Mouse (Mus musculus): ENCODE results near the gene Dock10. TPM values are rescaled to one million over a fixed set of nuclear protein-coding genes. Genes with fewer than 3 reads are reported as not detected.
A peak's percentile ranks its signal among the peaks of the same experiment; 100 is the strongest.

The Dock10 gene
- total RNA-seq, 2 experiments from 2014 or later = 98.7 to 103 TPM

- no peak for DNase-seq (ENCODE audit: low spot score in 2 of 2)
- Histone ChIP-seq H3K27ac (peak overlapping the region; percentile 0; the same call in 1 of the 2 replicates), H3K4me3 (no peak overlapping the region)
- no peak for TF ChIP-seq CTCF (conservative IDR thresholded peaks at IDR 0.05)
These were observed 144.8 kb downstream of the Dock10 start for GRCm38 (mm10) chr1:80613395-80614011.

- no peak overlapping the region for H3K4me3 ChIP-seq
- H3K27ac ChIP-seq = no peak overlapping the region
- DNase-seq (ENCODE audit: low spot score in 2 of 2) = no peak
- TF ChIP-seq CTCF (conservative IDR thresholded peaks at IDR 0.05) = no peak
These were observed 150.8 kb downstream of the Dock10 start for GRCm38 (mm10) chr1:80607546-80607945.

- peak in 1 of 2 experiments; percentile 49 for DNase-seq (ENCODE audit: low spot score in 2 of 2)
- Histone ChIP-seq H3K27ac (peak overlapping the region; percentile 69), H3K4me3 (no peak overlapping the region)
- TF ChIP-seq CTCF (conservative IDR thresholded peaks at IDR 0.05) = no peak
These were observed 152.1 kb downstream of the Dock10 start for GRCm38 (mm10) chr1:80606131-80606754.

- TF ChIP-seq CTCF (conservative IDR thresholded peaks at IDR 0.05) = no peak
These were observed 154.0 kb downstream of the Dock10 start for GRCm38 (mm10) chr1:80604332-80604731.

GRCm38 (mm10) chr1:80603081-80603480, 155.2 kb downstream of the Dock10 start:
- peak overlapping the region; percentile 80 for H3K27ac ChIP-seq
- peak in 1 of 2 experiments; percentile 40 for DNase-seq (ENCODE audit: low spot score in 2 of 2)
- no peak overlapping the region for H3K4me3 ChIP-seq
- TF ChIP-seq CTCF (conservative IDR thresholded peaks at IDR 0.05) = no peak

More at GRCm38 (mm10) chr1:80604332-80604731, 154.0 kb downstream of the Dock10 start:
- H3K27ac ChIP-seq = peak overlapping the region; percentile 80
- no peak for DNase-seq (ENCODE audit: low spot score in 2 of 2)
- H3K4me3 ChIP-seq = no peak overlapping the region

- DNase-seq (ENCODE audit: low spot score in 2 of 2) = peak; percentile 23 to 33
- TF ChIP-seq CTCF (conservative IDR thresholded peaks at IDR 0.05) = no peak
- peak overlapping the region; percentile 62; the same call in 1 of the 2 replicates for H3K27ac ChIP-seq
- no peak overlapping the region for H3K4me3 ChIP-seq
These were observed 175.0 kb downstream of the Dock10 start for GRCm38 (mm10) chr1:80583281-80583680.

- Histone ChIP-seq H3K4me3 (no peak overlapping the region), H3K27ac (peak overlapping the region; percentile 81)
- DNase-seq (ENCODE audit: low spot score in 2 of 2) = peak; percentile 67 to 74
- TF ChIP-seq CTCF (conservative IDR thresholded peaks at IDR 0.05) = no peak
These were observed 176.1 kb downstream of the Dock10 start for GRCm38 (mm10) chr1:80582186-80582585.

GRCm38 (mm10) chr1:80576898-80577297, 181.4 kb downstream of the Dock10 start:
- H3K27ac ChIP-seq = no peak overlapping the region
- TF ChIP-seq CTCF (conservative IDR thresholded peaks at IDR 0.05) = peak; percentile 62
- peak in 1 of 2 experiments; percentile 18 for DNase-seq (ENCODE audit: low spot score in 2 of 2)
- no peak overlapping the region for H3K4me3 ChIP-seq

- Histone ChIP-seq H3K4me3 (no peak overlapping the region), H3K27ac (no peak overlapping the region)
- no peak for DNase-seq (ENCODE audit: low spot score in 2 of 2)
- TF ChIP-seq CTCF (conservative IDR thresholded peaks at IDR 0.05) = no peak
These were observed 201.9 kb downstream of the Dock10 start for GRCm38 (mm10) chr1:80556446-80556845.

- H3K4me3 ChIP-seq = no peak overlapping the region
- no peak for DNase-seq (ENCODE audit: low spot score in 2 of 2)
- no peak overlapping the region for H3K27ac ChIP-seq
- no peak for TF ChIP-seq CTCF (conservative IDR thresholded peaks at IDR 0.05)
These were observed 216.8 kb downstream of the Dock10 start for GRCm38 (mm10) chr1:80541522-80541921.

- TF ChIP-seq CTCF (conservative IDR thresholded peaks at IDR 0.05) = peak; percentile 75
- Histone ChIP-seq H3K27ac (no peak overlapping the region), H3K4me3 (no peak overlapping the region)
- no peak for DNase-seq (ENCODE audit: low spot score in 2 of 2)
These were observed 236.1 kb downstream of the Dock10 start for GRCm38 (mm10) chr1:80522197-80522596.

- TF ChIP-seq CTCF (conservative IDR thresholded peaks at IDR 0.05) = no peak
- no peak overlapping the region for H3K4me3 ChIP-seq
- no peak for DNase-seq (ENCODE audit: low spot score in 2 of 2)
- H3K27ac ChIP-seq = no peak overlapping the region
These were observed 237.9 kb downstream of the Dock10 start for GRCm38 (mm10) chr1:80520456-80520855.

GRCm38 (mm10) chr1:80519893-80520292, 238.4 kb downstream of the Dock10 start:
- no peak overlapping the region for H3K27ac ChIP-seq
- H3K4me3 ChIP-seq = no peak overlapping the region
- DNase-seq (ENCODE audit: low spot score in 2 of 2) = no peak
- TF ChIP-seq CTCF (conservative IDR thresholded peaks at IDR 0.05) = no peak

GRCm38 (mm10) chr1:80515836-80516235, 242.5 kb downstream of the Dock10 start:
- DNase-seq (ENCODE audit: low spot score in 2 of 2) = peak in 1 of 2 experiments; percentile 12
- TF ChIP-seq CTCF (conservative IDR thresholded peaks at IDR 0.05) = peak; percentile 77

More at GRCm38 (mm10) chr1:80515836-80516235, 242.5 kb downstream of the Dock10 start:
- H3K4me3 ChIP-seq = no peak overlapping the region
- no peak overlapping the region for H3K27ac ChIP-seq
